Mouse (Mus musculus): ENCODE data around the gene Defb26.

Gene Defb26

DNA sequence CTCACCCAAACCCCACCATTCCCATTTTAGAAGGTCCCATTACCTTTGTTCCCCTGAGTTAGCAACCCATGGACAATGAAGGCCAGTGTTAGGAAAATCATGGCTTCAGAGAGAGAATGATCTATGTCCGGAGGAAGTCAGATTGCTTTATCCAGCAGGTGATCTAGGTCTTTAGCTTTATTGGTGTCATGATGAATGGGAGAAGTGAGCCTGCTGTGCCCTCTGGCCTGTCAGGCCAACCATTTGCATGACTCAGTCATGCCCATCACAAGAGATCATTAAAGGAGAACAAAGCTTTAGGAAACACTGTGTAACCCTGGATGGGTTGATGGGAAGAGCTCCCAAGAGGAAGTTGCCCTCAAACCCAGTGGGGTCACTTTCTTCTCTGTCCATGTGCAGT, at the start of gene Defb26:
Defb26 (minus strand) TSS at position 101 of the 400 bp plus-strand sequence.
- DNase-seq (ENCODE audit: low spot score in 2 of 2) = no peak

DNA sequence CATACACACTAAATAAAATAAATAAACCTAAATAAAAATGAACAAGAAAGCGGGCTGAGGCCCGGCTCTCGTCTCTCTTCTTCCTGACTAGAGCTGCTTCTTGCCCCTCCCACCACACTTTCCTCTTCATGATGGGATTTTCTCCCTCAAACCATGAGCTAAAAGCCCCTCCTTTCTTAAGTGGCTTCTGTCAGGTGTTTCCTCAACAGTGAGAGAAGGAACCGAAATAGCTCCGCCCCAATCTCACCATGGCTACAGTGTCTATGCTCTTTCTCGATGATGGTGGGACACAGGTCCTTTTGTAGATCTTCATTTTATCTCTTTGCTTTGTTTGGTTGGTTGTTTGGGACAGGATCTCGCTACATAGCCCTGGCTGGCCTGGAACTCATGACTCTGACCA, 45.2 kb upstream of the Defb26 start:
- DNase-seq (ENCODE audit: low spot score in 2 of 2) = no peak

GRCm38 (mm10) chr2:152553774-152554423, 42.4 kb upstream of the Defb26 start:
- peak; percentile 72 to 78 for DNase-seq (ENCODE audit: low spot score in 2 of 2)

DNA sequence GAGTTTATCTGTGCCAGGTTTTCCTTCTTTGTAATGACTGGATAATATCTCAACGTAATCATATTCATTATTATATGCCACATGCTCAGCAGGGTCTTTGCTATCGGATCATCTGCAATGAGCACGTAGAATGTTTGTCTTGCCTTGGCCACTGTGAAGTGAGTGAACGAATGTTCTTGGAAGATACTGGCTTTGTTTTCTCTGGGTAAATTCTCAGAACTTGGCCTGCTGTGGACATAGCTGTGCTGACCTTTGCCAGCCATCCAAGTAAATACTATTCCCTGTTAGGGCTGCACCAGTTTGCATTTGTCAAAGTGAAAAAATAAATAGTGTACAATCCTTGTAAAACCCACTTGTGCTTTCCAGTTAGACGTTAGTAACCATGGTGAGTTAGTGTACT, 36.6 kb upstream of the Defb26 start:
- no peak for DNase-seq (ENCODE audit: low spot score in 2 of 2)

GRCm38 (mm10) chr2:152544691-152545090, 33.2 kb upstream of the Defb26 start:
- peak; percentile 83 to 84 for DNase-seq (ENCODE audit: low spot score in 2 of 2)

DNA sequence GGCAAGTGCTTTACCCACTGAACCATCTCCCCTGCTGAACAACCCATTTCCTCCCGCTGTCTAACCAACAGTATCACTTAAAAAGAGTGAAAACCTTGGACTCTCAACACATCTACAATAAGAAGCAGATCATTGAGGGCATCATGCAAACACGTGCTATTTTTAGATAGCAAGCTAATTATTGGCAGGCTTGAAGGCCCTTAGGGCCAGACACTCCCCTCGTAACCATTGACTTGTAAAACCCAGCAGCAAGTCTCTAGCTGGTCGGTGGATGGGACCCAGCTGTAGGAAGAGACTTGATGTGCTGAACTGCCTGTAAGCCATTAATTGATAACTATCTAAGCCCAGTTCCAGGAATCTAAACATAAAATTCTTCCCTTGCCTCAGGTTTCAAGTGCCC, 32.0 kb upstream of the Defb26 start:
- DNase-seq (ENCODE audit: low spot score in 2 of 2) = no peak

- DNase-seq (ENCODE audit: low spot score in 2 of 2) = no peak
Measured at GRCm38 (mm10) chr2:152542897-152543296, 31.4 kb upstream of the Defb26 start.

- no peak for DNase-seq (ENCODE audit: low spot score in 2 of 2)
Measured at GRCm38 (mm10) chr2:152541979-152542378, 30.5 kb upstream of the Defb26 start.

- no peak for DNase-seq (ENCODE audit: low spot score in 2 of 2)
Measured at GRCm38 (mm10) chr2:152539944-152540710, 28.6 kb upstream of the Defb26 start, which contains the start of gene Defb29. TSS of gene Defb29 (minus strand) at chr2:152540098.

- no peak for DNase-seq (ENCODE audit: low spot score in 2 of 2)
Measured at GRCm38 (mm10) chr2:152517981-152518380, 6.5 kb upstream of the Defb26 start, which contains the start of gene Defb28. TSS of gene Defb28 (plus strand) at chr2:152518255.

DNA sequence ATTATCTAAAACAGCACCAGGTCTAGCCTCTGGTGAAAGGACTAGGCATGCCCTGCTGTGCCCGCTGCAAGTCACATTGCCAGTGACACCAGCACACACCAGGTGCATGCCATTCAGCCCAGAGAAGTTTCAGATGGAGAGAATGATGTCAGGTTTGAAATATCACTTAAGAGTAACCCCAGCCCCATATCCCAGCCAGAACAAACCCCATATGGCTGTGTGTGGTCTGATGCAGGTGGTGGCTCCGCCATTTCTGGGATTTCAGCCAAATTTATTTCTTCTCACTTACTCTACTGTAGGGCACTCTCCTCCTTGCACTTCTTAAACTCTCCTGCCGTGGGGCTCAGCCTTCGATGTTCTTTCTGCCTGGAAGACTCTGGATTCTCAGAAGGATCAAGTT, 4.6 kb upstream of the Defb26 start:
- no peak for DNase-seq (ENCODE audit: low spot score in 2 of 2)

- no peak for DNase-seq (ENCODE audit: low spot score in 2 of 2)
Measured at GRCm38 (mm10) chr2:152503950-152504349, 7.5 kb downstream of the Defb26 start.

DNA sequence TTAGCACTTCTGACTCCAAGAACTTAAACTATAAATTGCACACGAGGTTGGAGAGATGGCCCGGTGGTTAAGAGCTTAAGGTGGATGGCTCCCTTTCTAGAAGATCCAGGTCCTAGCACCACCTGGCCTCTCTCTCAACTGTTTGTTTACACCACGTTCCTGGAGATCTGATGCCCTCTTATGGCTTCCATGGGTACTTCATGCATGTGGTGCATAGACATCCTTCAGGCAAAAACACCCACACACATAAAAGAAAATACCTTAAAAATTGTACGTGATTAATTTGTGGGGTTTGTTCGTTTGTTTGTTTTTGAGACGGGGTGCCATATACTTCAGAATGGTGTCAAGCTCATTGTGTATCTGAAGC, 10.6 kb downstream of the Defb26 start:
- no peak for DNase-seq (ENCODE audit: low spot score in 2 of 2)

DNA sequence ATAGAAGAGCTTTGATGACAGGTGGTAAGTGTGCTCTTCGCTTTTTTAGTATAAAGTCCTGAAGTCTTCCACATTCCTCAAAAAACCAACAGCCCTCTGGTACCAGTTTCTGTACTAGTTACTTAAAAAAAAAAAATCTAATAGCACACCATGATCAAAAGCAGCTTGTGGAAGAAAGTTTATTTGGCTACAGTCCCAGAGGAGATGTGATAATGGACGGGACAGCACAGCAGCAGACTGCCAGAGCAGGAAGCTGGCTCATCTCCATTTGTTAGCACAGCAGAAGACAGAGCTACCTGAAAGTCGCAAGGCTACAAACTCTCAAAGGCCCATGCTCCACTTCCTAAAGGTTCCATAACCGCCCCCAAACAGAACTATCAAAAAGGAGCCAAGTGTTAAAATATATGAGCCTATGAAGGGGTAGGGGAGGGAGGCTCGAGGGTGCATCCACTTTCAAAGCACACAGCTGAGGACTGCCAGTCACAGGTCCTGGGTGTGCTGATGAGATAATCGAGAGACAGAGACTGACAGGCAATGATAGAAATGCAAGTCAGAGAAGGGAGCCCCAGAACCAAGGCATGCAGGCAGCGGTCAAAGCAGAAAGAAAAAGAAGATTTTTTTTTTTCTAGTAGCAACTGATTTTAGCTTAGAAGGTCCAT, 11.2 kb downstream of the Defb26 start:
- DNase-seq (ENCODE audit: low spot score in 2 of 2) = no peak

GRCm38 (mm10) chr2:152498020-152498419, 13.5 kb downstream of the Defb26 start:
- DNase-seq (ENCODE audit: low spot score in 2 of 2) = no peak

GRCm38 (mm10) chr2:152493151-152493550, 18.3 kb downstream of the Defb26 start:
- no peak for DNase-seq (ENCODE audit: low spot score in 2 of 2)

DNA sequence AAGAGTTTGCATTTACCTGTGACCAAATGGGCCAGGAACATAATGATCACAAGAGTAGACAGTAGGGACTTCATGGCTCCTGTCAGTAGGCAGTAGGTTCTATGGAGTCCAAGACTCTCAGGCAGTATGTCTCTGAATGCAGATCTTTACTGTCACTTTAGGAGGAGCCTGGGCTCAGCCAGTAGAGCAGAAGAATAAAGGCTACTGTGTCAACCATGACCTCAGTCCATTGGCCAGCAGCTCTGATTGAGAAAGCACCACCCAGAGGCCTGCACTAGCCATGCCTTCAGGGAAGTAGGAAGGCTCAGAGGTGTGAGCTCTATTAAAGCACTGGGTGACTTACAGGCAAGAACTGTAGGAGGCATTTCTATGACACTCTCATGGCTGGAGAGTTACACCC, 21.5 kb downstream of the Defb26 start, which contains the start of gene Defb22:
Defb22 (minus strand) TSS at position 101 of the 400 bp plus-strand sequence.
- DNase-seq (ENCODE audit: low spot score in 2 of 2) = no peak

DNA sequence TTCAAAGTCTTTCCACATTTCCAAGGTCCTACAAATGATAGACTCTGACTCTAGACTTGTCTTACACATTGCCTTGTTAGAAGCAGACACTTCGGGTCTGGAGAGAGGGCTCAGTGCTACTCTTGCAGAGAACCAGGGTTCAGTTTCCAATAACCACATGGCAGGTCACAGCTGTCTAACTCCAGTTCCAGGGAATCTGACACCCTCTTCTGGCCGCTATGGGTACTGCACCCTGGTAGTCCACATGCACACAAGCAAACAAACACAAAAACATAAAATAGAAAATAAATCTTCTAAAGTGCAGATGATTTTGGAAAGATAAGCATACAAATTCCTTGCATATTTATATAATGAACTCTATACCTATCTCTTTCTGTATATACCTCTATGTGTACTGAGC, 24.5 kb downstream of the Defb26 start:
- no peak for DNase-seq (ENCODE audit: low spot score in 2 of 2)

GRCm38 (mm10) chr2:152481726-152482125, 29.8 kb downstream of the Defb26 start:
- no peak for DNase-seq (ENCODE audit: low spot score in 2 of 2)

DNA sequence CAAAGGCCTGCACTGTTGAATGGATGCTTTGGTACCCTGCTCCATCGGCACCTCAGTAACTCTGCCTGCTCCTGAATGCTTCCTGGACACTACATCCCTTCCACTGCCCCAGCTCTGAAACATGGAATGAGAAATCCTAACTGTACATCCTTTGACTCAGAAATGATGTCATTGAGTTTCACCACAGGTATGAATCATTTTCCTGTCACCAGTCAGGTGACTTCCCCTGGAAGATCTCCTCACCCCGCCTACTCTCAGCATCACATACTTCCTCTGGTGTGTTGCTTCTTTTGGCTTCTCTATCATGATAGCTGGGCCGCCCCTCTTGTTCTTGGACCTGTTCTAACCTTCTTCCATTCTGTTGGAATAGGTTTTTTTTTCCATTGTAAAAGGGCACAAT, 30.6 kb downstream of the Defb26 start:
- DNase-seq (ENCODE audit: low spot score in 2 of 2) = no peak

DNA sequence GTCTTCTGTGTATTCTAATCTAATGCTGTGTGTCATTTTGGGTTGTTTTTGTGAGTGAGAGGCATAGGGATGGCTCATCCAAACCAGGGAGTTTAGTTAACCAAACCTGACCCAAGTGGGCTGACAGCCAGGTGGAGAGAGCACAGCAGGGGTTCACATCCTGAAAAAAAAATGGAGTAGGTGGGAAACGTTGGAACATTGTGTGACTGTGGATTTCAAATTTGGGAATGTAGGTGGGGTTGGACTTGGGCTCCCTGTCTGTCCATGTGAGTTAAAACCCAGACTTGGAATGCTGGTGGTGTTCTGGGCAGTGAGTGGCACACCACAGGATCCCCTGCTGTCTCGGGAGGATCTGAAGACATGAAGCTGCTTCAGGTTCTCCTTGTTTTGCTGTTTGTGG, 34.7 kb downstream of the Defb26 start, which contains the start of gene Defb20:
Defb20 (plus strand) TSS at position 301 of the 400 bp plus-strand sequence.
- no peak for DNase-seq (ENCODE audit: low spot score in 2 of 2)

DNA sequence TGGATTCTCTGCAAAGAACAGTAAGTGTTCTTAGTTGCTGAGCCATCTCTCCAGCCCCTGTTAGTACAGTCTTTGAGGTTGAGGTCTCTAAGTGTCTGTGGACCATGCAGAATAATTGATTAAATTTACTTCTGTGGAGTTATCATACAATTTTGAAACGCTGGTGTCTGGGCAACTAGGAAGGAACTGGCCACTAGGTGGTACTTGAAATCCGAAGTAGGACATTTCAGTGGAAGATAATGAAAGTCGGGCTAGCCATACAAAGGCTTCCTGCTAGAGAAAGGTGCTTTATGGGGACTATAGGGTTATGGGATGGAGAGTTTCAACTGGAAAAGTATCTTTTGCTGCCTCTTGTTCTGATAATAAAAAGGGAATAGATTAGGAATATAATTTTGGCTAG, 39.1 kb downstream of the Defb26 start:
- no peak for DNase-seq (ENCODE audit: low spot score in 2 of 2)

DNA sequence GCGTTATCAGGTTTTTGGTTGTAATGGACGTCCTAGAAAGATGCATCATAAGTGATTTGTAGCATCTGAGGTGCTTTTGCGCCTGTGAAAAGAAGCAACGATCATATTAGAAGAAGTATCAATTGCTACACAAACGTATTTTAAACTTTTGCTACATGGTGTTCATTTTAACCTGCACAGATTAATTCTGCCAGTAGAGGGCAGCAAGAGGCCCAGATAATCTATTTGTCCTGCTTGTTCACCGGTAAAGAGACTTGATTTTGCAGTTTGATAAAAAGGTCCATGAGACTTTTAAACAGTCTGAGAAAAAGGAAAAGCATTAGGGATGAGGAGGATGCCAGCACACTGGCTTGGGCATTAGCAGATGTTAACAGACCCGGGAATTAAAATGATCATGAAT, 40.5 kb downstream of the Defb26 start:
- DNase-seq (ENCODE audit: low spot score in 2 of 2) = peak; percentile 55 to 68
